Mouse (Mus musculus) megakaryocyte progenitor cell, adult 5-6 weeks (primary cell): ENCODE measurements around the gene Uba2. TPM values are rescaled to one million over a fixed set of nuclear protein-coding genes. Genes with fewer than 3 reads are reported as not detected.
"Not testable (repeated sequence)": the region's sequence is repeated elsewhere in the genome, so short reads cannot be mapped to it uniquely, and the experiment has no call there.

Experiments used
- ATAC-seq: replicated peaks from 2 replicates; pipeline ENCODE4 v1.8.0; 2016; ENCODE audit warnings: mild to moderate bottlenecking, moderate TSS enrichment, inconsistent platforms; ENCODE audit not compliant: poor library complexity
- total RNA-seq, 2 experiments: library from RNA; stranded (forward) in 1 of 2; stranded (reverse) in 1 of 2; fragments of 157-497, 149-512 nt in 1 of 2; fragments of 200-1000 nt in 1 of 2; gene quantifications; 2 replicates each; pipeline versions ENCODE4 v1.2.3 to v1.2.4; 2015 to 2017

The Uba2 gene
- total RNA-seq, 2 experiments from 2014 or later: 184 to 208 TPM

DNA sequence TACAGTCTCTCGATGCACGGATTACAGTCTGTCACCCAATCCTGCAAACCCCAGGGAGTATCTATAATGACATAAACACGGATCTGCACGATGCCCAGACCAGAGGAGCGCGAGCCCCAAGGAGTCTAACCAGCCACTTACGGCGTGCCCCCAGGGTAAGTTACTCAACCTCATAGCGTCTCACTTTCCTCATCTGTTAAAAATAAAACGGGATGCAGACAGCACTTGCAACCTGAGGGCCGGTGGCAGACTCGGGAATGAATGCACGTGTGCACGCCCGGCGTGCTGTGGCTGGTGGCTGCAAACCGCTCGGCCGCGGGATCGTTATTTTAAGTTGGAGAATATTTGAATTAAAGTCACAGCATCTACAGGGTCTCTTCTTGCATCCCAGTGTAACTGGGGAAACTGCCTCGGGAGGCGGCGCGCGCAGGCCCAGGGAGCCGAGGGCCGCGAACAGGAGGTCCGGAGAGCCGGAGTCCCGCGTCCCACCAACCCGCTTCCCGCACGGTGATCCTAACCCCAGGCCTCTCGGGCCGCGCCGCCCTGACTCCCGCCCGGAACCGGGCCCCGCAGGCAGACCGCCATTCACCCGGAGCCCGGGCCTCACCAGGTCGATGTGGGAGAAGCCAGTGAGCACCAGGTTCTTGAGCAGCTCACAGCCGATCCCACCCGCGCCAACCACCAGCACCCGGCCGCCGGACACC lies 1.5 kb downstream of the Uba2 start:
- ATAC-seq: peak; percentile 47

- peak; percentile 78 for ATAC-seq
Measured at GRCm38 (mm10) chr7:34166850-34167249, 2.5 kb downstream of the Uba2 start.

GRCm38 (mm10) chr7:34165999-34166398 lies 3.4 kb downstream of the Uba2 start:
- no peak for ATAC-seq

DNA sequence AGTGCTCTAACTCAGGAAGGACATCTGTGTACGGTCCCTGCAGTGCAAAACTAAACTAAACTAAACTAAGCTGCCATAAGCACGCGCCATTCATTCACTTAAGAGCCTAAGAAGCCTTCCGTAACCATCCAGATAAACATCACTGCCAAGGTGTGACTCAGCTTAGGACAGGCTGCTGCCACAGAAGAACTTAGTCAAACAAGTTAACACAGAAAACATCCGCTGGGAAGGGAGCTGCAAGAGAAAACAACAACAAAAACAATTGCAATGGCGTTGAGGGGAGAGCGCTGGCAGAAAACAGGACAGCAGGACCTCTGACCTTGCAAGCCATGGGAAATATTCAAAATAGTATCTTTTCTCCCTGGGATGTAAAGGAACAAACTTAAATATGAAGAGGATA lies 4.7 kb downstream of the Uba2 start:
- ATAC-seq: no peak

DNA sequence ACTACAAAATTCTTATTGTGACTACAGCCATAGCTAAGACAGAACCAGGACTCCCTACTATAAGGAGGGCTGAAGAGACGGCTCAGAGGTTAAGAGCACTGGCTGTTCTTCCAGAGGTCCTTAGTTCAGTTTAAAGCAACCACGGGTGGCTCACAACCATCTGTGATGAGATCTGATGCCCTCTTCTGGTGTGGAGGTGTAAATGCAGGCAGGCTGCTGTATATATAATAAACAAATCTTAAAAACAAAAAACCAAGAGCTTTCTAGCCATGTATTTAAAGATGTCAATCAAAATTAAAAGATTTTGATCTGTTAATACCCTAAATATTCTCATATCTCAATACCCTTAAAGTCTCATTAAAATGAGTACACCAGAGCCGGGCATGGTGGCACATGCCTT lies 10.2 kb downstream of the Uba2 start:
- ATAC-seq: no peak

- ATAC-seq: no peak
Measured at GRCm38 (mm10) chr7:34157994-34158393, 11.4 kb downstream of the Uba2 start.

DNA sequence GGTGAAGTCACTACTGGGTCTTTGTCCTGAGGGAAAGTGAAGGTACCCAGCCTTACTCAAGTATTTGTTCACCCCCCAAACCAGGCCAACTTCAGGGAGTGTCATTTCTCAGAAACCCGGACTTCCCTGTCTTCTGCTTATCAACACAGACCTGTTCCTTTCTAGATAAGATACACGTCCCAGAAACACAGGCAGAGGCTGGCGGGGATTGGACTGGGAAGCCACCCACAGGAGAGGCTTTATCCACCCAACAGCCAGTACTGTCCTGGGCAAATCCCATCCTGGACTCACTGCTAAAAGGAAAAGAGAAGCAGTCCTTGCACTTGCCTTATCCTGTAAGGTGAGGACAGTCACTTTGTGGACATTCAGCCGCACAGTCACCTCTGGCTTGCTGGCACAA lies 22.2 kb downstream of the Uba2 start:
- peak; percentile 52 for ATAC-seq

DNA sequence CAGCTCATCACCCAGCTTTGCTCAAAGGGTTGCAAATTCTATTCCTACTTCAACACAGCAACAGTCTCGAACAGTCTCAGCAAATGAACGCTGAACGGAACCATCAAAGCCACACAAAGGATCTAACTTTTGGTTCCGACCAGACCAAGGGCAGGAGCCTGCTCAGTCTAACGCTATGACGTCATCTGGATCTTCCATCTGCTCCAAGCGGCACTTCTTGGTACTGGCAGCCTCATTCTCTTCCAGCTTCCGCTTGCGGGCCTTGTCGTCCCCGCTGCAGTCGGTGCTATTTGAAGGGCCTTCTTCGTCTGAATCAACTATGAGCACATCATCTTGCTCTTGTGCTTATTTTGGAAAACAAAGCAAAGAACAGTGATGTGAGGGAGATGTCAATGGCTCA lies 28.3 kb downstream of the Uba2 start:
- ATAC-seq: no peak

DNA sequence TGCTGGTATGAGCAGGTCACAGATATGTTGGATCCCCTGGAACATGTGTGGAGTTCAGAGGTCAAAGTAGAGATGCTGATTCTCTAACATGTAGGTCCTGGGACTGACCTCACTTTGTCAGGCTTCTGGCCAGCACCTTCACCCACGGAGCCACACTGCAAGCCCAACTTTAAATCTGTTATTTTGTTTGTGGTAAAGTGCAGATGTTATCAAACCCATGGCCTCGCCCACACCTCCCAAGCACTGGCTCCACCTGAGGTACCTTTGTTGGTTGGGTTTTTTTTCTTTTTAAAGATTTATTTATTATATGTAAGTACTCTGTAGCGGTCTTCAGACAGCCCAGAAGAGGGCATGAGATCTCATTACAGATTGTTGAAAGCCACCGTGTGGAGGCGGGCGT lies 29.9 kb downstream of the Uba2 start:
- 0 out of 2 replicates have a peak, but pooled peaks have one; percentile 17 for ATAC-seq

- no peak for ATAC-seq
Measured at GRCm38 (mm10) chr7:34134336-34134735, 35.1 kb downstream of the Uba2 start.

- peak; percentile 38 for ATAC-seq
Measured at GRCm38 (mm10) chr7:34133117-34133762, 36.2 kb downstream of the Uba2 start, which contains the start of gene Wtip. Gene Wtip (minus strand): TSS chr7:34133268.

DNA sequence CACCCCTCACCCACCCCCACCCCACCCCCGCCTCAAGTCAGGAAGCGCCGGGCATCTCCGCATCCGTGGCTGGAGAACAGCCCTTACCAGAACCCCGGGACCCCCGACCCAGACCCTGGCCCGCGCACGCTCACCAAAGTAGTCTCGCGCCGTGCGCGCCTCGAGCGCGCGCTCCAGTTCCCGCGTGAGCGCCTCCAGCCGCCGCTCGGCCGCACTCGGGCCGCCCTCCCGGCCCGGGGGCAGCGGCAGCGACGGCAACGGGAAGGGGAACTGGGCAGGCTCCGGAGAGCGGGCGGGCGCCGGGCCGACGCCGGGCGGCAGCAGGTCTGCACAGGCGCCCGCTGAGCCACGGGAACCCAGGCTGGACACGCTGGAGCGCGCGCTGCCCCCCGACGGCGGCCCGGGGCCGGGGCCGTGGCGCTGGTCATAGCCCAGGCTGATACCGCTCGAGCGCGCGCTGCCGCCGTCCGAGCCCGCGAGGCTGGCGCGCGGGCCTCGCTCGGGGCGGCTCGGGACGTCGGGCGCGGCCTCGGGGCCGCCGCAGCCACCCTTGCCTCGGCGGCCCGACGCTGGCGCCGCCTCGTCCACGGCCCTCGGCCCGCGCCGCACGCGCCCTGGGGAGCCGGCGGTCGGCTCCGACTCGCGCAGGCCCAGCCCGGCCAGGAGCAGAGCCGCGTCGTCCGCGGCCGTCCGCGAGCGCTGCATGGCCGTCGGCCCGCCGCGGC lies 36.9 kb downstream of the Uba2 start:
- ATAC-seq: peak; percentile 57

DNA sequence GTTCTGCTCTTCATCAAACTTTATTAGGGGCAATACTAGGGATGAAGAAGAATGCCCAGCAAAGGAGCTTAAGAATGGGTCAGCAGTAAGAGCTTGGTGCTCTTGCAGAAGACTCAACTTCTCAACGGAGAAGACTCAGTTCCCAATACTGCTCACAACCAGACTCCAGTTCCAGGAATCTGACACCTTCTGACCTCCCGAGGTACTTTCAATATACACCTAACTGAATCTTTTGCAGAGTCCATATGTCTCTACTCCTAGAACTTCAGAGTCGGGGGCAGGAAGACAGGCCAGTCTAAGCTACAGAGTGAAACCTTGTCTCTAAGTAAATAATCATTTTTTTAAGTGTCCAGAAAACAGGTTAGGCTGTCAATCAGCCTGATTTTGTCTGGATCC lies 37.4 kb downstream of the Uba2 start:
- ATAC-seq: no peak

GRCm38 (mm10) chr7:34131118-34131517 lies 38.3 kb downstream of the Uba2 start:
- no peak for ATAC-seq

DNA sequence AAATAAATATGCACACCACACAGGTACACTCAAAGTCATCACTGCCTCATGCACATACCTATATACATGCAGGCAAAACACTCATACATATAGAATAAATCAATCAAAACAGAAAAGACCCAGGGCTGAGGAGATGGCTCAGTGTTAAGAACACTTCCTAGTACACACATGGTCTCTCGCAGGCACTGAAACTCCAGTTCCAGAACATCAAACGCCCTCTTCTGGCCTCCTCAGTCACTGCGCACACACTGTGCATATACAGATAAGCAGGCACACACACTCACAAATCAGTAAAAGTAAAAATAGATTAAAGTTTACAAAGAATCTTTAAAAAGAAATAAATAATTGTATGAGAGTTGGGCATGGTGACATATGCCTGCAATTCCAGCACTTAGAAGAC lies 43.1 kb downstream of the Uba2 start:
- ATAC-seq: no peak

DNA sequence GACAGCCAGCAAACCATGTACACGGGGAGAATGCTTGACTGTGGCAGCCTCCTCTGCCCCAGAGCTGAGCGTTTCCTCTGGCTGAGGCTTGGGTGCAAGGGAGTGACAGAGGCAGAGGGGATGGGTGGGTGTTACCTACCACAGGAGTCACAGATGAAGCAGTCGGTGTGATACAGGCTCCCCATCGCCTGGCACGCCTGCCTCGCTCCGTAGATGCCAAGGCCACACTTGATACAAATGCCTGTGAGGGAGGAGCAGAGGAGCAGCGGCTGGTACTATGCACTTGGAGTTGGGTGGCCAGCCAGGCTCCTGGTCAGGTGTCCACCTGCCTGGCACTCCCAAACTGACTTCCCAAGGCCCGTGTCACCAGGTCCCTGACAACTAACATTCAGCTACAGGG lies 44.1 kb downstream of the Uba2 start:
- ATAC-seq: no peak

DNA sequence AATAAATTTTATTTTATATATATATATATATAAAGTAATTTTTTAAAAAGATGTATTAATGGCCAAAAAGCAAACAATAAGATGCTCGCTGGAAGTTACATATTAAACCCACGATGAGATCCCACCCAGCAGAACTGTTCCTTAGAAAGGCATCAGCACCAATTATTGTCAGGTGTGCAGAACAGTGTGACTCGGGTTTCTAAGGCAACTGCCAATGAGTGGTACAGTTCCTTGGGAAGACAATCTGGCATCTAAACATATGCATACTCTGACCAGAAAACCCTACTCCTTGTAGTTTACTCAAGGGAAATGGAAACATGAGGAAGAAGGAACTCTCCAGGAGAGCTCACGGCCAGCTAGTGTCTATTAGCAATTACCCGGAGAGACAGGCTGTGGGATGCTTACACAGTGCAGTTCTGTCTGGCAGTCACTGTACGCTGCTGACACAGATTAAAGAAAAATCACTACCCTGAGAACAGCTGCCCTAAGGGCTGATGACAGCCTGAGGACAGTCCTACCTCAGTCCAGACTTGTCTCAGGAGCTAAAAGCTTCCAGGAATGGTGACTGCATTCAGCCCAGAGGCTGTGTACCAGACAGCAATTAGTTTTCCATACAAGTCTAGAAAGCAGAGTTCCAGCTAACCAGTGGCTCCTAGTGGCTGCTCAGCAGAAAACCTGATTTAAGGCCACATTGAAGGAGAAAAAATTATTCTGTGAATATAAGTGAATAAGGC lies 46.2 kb downstream of the Uba2 start:
- no peak for ATAC-seq

GRCm38 (mm10) chr7:34120636-34121035 lies 48.8 kb downstream of the Uba2 start:
- not testable (repeated sequence) for ATAC-seq

DNA sequence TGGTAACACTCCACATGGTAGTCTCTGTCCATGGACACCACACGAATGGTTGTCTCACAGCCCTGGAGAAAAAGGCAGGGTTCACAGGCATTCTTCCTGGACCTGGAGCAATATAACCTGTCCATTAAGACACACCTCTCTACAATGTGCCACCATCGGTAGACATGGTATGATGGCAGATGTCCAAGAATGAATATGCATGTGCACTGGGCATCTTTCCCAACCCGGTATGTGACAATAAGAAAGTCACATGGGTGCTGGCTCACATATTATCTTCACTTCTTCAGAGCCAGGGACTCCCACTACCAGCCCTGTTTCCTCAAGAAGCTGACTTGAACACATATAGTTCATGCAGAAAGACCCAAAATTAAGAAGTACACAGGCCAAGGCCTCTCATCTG lies 52.8 kb downstream of the Uba2 start:
- no peak for ATAC-seq

- no peak for ATAC-seq
Measured at GRCm38 (mm10) chr7:34109190-34109589, 60.2 kb downstream of the Uba2 start.

DNA sequence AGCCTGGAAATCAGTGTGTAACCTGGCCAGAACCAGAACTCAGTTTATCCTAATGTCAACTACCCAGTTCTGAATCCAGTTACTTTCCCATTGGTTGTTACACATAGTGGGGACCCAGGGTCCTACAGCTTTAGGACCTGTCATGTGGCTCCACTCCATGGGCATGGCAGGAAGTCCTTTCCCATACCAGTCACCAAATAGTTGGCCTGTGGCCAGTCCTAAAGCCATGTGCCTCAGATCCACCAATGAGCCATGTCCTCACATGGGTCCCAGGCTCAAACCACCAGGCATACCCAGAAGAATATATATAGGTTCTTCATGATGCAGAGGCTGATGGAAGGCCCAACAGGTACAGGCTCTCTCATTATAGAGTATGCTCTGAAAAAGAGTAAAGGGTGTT lies 68.1 kb downstream of the Uba2 start:
- no peak for ATAC-seq
